Mouse (Mus musculus) forebrain, embryonic 15.5 days (tissue): ENCODE measurements around the gene Ap5z1. TPM values are rescaled to one million over a fixed set of nuclear protein-coding genes. Genes with fewer than 3 reads are reported as not detected.

ENCODE experiments used
- ATAC-seq: fragments of 200-750 bp; cut with Nextera tagmentation; replicated peaks from 2 replicates; pipeline ENCODE4 v1.8.0; 2017; ENCODE audit warnings: mild to moderate bottlenecking, moderate TSS enrichment, moderate library complexity
- H3K27ac ChIP-seq: fragments of 300-500 bp; sonication (generic); replicated peaks from 2 replicates; pipeline ENCODE4 v1.5.1; 2015; ENCODE audit warnings: mild to moderate bottlenecking, inconsistent platforms
- H3K27me3 ChIP-seq: fragments of 300-500 bp; sonication (generic); 2 replicates; pipeline ENCODE4 v1.6.1; 2015; ENCODE audit warnings: inconsistent platforms
- H3K36me3 ChIP-seq: fragments of 300-500 bp; sonication (generic); 2 replicates; pipeline ENCODE4 v1.6.1; 2015; ENCODE audit warnings: mild to moderate bottlenecking, inconsistent platforms
- H3K4me1 ChIP-seq: fragments of 300-500 bp; sonication (generic); 2 replicates; pipeline ENCODE4 v1.6.1; 2015; ENCODE audit warnings: inconsistent platforms
- H3K4me2 ChIP-seq: fragments of 300-500 bp; sonication (generic); replicated peaks from 2 replicates; pipeline ENCODE4 v1.6.1; 2015; ENCODE audit warnings: mild to moderate bottlenecking, inconsistent platforms
- H3K4me3 ChIP-seq: fragments of 300-500 bp; sonication (generic); 2 replicates; pipeline ENCODE4 v1.5.1; 2015; ENCODE audit warnings: mild to moderate bottlenecking, inconsistent platforms
- H3K9ac ChIP-seq: fragments of 300-500 bp; sonication (generic); replicated peaks from 2 replicates; pipeline ENCODE4 v1.6.1; 2015; ENCODE audit warnings: mild to moderate bottlenecking, inconsistent platforms
- H3K9me3 ChIP-seq: fragments of 300-500 bp; sonication (generic); 2 replicates; pipeline ENCODE4 v1.6.1; 2016; ENCODE audit warnings: inconsistent platforms
- WGBS: fragments of 180-500 bp; shearing (Covaris S2); methylation state at CpG from one replicate; pipeline ENCODE4 v1.1.7; 2015; ENCODE audit warnings: mixed read lengths; 5-methylcytosine and 5-hydroxymethylcytosine counted together
- polyA plus RNA-seq: library from polyadenylated mRNA; unstranded; fragments of >200 nt; fragmentation: Nextera tagmentation; extraction: Ambion mirVana; gene quantifications from 2 replicates; pipeline ENCODE4 v1.2.1, GENCODE M21; 2015

The Ap5z1 gene
- polyA plus RNA-seq, 1 experiment from 2014 or later, result 15.0 TPM

- no peak overlapping the region for H3K27ac ChIP-seq
- WGBS, result 84% methylated on average over 10 of the region's 10 CpGs
- no peaks in the 10 kb centered on the region for H3K4me1 ChIP-seq
- peaks cover 54% of the 10 kb centered on the region for H3K36me3 ChIP-seq
- H3K9me3 ChIP-seq, result no peaks in the 10 kb centered on the region
- H3K27me3 ChIP-seq, result no peaks in the 10 kb centered on the region
- no peak overlapping the region for H3K9ac ChIP-seq
- H3K4me3 ChIP-seq, result no peak overlapping the region
- no peak overlapping the region for H3K4me2 ChIP-seq
- no peak for ATAC-seq
Observed at GRCm38 (mm10) chr5:142457345-142457744, 6.4 kb upstream of the Ap5z1 start.

- H3K36me3 ChIP-seq, result peaks cover 43% of the 10 kb centered on the region
- no peak overlapping the region for H3K4me3 ChIP-seq
- H3K27ac ChIP-seq, result no peak overlapping the region
- H3K9me3 ChIP-seq, result no peaks in the 10 kb centered on the region
- 92% methylated on average over 17 of the region's 17 CpGs for WGBS
- H3K4me2 ChIP-seq, result no peak overlapping the region
- H3K27me3 ChIP-seq, result no peaks in the 10 kb centered on the region
- ATAC-seq, result no peak
- H3K9ac ChIP-seq, result no peak overlapping the region
- peaks cover 6% of the 10 kb centered on the region for H3K4me1 ChIP-seq
Observed at GRCm38 (mm10) chr5:142458791-142459557, 4.8 kb upstream of the Ap5z1 start.

- H3K9me3 ChIP-seq, result no peaks in the 10 kb centered on the region
- H3K27me3 ChIP-seq, result no peaks in the 10 kb centered on the region
- no peak for ATAC-seq
- no peak overlapping the region for H3K4me3 ChIP-seq
- H3K4me1 ChIP-seq, result peaks cover 13% of the 10 kb centered on the region
- no peak overlapping the region for H3K9ac ChIP-seq
- 80% methylated on average over 5 of the region's 5 CpGs for WGBS
- no peak overlapping the region for H3K4me2 ChIP-seq
- H3K27ac ChIP-seq, result no peak overlapping the region
- H3K36me3 ChIP-seq, result peaks cover 35% of the 10 kb centered on the region
Observed at GRCm38 (mm10) chr5:142459834-142460233, 3.9 kb upstream of the Ap5z1 start.

- ATAC-seq, result no peak
- no peak overlapping the region for H3K27ac ChIP-seq
- H3K9ac ChIP-seq, result no peak overlapping the region
- no peaks in the 10 kb centered on the region for H3K9me3 ChIP-seq
- H3K4me2 ChIP-seq, result no peak overlapping the region
- H3K36me3 ChIP-seq, result peaks cover 17% of the 10 kb centered on the region
- H3K27me3 ChIP-seq, result no peaks in the 10 kb centered on the region
- WGBS, result 97% methylated on average over 7 of the region's 7 CpGs
- no peak overlapping the region for H3K4me3 ChIP-seq
- H3K4me1 ChIP-seq, result peaks cover 17% of the 10 kb centered on the region
Observed at GRCm38 (mm10) chr5:142461942-142462640, 1.7 kb upstream of the Ap5z1 start.

DNA sequence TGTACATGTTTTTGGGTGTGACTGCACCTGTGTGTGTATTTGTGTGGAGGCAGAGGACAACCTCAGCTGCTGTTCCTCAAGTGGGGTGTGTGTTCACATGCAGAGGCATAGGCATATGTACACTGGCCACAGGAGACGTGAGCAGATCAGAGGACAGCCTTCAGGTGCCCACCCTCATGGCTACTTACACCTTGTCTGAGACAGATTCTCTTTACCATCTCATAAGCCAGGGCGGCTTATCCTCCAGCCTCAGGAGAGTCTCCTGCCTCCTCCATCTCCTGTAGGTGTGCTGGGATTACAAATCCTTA lies 1.1 kb upstream of the Ap5z1 start:
- no peak overlapping the region for H3K9ac ChIP-seq
- peaks cover 17% of the 10 kb centered on the region for H3K4me1 ChIP-seq
- H3K27me3 ChIP-seq, result no peaks in the 10 kb centered on the region
- no peak for ATAC-seq
- peaks cover 13% of the 10 kb centered on the region; the same call in 1 of the 2 replicates for H3K36me3 ChIP-seq
- H3K4me3 ChIP-seq, result no peak overlapping the region
- no peaks in the 10 kb centered on the region for H3K9me3 ChIP-seq
- H3K27ac ChIP-seq, result peak overlapping the region; percentile 92; the same call in 1 of the 2 replicates
- no peak overlapping the region for H3K4me2 ChIP-seq
- 95% methylated on average over 2 of the region's 2 CpGs for WGBS

DNA sequence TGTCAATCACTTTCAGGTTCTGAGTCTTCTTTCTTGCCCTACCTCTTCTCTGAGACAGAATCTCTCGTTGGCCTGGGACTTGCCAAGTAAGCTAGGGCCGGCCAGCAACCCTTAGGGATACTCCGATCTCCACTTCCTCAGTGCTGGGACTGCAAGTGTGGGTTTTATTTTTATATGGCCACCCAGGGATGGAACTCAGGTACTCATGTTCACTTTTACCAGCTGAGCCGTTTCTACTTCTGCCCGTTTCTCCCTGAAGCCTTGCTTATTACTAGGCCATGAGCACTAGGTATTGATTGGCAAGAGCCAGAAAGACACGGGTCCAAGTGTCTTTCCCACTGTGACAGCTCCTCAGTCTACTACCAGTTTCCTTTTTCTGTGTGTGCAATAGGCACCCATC lies 733 bp upstream of the Ap5z1 start:
- Histone ChIP-seq H3K4me3 (peak overlapping the region; percentile 61), H3K9ac (peak overlapping the region; percentile 51; the same call in 1 of the 2 replicates), H3K4me1 (peaks cover 17% of the 10 kb centered on the region), H3K27ac (peak overlapping the region; percentile 92), H3K36me3 (peaks cover 10% of the 10 kb centered on the region; the same call in 1 of the 2 replicates), H3K27me3 (no peaks in the 10 kb centered on the region), H3K4me2 (peak overlapping the region; percentile 63), H3K9me3 (no peaks in the 10 kb centered on the region)
- ATAC-seq, result no peak; the same call in 1 of the 2 replicates
- WGBS, result 85% methylated on average over 6 of the region's 6 CpGs

DNA sequence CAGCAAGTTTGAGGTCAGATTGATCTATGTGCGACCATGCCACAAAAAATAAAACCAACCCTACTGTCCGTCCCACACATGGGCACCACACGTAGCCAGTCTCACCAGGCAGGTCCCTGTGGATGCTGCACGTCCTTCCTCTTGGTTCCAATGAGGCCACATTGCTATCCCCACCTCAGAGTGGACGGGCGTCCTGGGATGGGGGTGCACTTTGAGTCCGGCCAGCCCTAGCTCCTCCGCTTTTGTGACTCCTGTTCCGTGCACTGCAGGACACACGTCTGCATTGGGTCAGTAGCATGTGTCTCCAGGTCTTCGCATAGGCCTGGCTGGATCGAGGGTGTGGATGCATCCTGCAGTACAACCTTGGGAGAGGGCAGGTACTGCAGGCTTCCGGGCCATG lies 4.6 kb downstream of the Ap5z1 start:
- H3K4me1 ChIP-seq, result peaks cover 12% of the 10 kb centered on the region
- H3K27me3 ChIP-seq, result no peaks in the 10 kb centered on the region
- 91% methylated on average over 13 of the region's 13 CpGs for WGBS
- ATAC-seq, result no peak
- H3K4me3 ChIP-seq, result no peak overlapping the region
- no peak overlapping the region for H3K9ac ChIP-seq
- H3K9me3 ChIP-seq, result no peaks in the 10 kb centered on the region
- H3K27ac ChIP-seq, result no peak overlapping the region
- peaks cover 29% of the 10 kb centered on the region; the same call in 1 of the 2 replicates for H3K36me3 ChIP-seq
- H3K4me2 ChIP-seq, result no peak overlapping the region

DNA sequence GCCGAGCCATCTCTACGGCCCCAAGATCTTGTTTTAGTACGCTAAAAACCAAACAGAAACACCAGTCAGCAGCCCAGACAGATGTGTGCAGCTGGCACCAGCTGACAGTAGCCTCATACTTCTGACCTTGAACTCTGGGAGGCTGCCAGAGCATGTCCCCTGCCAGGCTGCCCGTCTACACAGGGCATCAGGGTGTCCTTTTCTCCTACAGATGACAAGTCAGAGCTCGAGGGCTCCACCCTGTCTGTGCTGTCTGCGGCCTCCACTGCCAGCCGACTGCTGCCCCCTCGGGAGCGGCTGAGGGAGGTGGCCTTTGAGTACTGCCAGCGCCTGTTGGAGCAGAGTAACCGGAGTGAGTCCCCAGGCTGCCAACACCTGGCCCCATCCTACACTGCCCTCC lies 6.1 kb downstream of the Ap5z1 start:
- H3K36me3 ChIP-seq, result peaks cover 29% of the 10 kb centered on the region; the same call in 1 of the 2 replicates
- no peak overlapping the region for H3K4me3 ChIP-seq
- H3K27ac ChIP-seq, result no peak overlapping the region
- H3K4me1 ChIP-seq, result peaks cover 5% of the 10 kb centered on the region
- no peak overlapping the region for H3K4me2 ChIP-seq
- no peaks in the 10 kb centered on the region for H3K9me3 ChIP-seq
- 94% methylated on average over 11 of the region's 11 CpGs for WGBS
- no peaks in the 10 kb centered on the region for H3K27me3 ChIP-seq
- no peak for ATAC-seq
- H3K9ac ChIP-seq, result no peak overlapping the region

DNA sequence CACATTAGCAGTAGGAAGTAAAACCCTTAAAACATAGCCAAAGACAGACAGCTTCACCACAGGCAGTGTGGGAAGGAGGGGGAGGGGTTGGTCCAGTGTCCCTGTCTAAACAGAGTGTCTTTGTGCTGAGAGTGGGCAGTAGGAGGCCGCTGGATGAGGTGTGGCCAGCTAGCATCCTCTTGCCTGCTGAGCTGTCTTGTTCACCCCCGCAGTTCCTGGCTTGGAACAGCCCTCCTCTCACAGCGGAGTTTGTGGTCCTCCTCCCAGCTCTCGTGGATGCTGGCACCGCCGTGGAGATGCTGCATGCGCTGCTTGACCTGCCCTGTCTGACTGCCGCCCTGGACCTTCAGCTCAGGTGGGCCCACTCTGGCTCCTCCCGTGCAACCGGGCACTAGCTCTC lies 10.0 kb downstream of the Ap5z1 start:
- no peak for ATAC-seq
- H3K36me3 ChIP-seq, result peaks cover 22% of the 10 kb centered on the region; the same call in 1 of the 2 replicates
- H3K4me2 ChIP-seq, result no peak overlapping the region
- H3K4me3 ChIP-seq, result no peak overlapping the region
- H3K9me3 ChIP-seq, result no peaks in the 10 kb centered on the region
- WGBS, result 62% methylated on average over 10 of the region's 10 CpGs
- no peaks in the 10 kb centered on the region for H3K4me1 ChIP-seq
- no peak overlapping the region for H3K9ac ChIP-seq
- no peaks in the 10 kb centered on the region for H3K27me3 ChIP-seq
- H3K27ac ChIP-seq, result no peak overlapping the region

- H3K9ac ChIP-seq, result no peak overlapping the region
- no peaks in the 10 kb centered on the region for H3K9me3 ChIP-seq
- peaks cover 8% of the 10 kb centered on the region for H3K4me1 ChIP-seq
- 0 out of 2 replicates have a peak, but pooled peaks cover 8% of the 10 kb centered on the region for H3K36me3 ChIP-seq
- ATAC-seq, result no peak
- no peak overlapping the region for H3K4me2 ChIP-seq
- no peaks in the 10 kb centered on the region for H3K27me3 ChIP-seq
- WGBS, result 83% methylated on average over 7 of the region's 7 CpGs
- no peak overlapping the region for H3K27ac ChIP-seq
- H3K4me3 ChIP-seq, result no peak overlapping the region
Observed at GRCm38 (mm10) chr5:142475669-142476068, 11.9 kb downstream of the Ap5z1 start.

DNA sequence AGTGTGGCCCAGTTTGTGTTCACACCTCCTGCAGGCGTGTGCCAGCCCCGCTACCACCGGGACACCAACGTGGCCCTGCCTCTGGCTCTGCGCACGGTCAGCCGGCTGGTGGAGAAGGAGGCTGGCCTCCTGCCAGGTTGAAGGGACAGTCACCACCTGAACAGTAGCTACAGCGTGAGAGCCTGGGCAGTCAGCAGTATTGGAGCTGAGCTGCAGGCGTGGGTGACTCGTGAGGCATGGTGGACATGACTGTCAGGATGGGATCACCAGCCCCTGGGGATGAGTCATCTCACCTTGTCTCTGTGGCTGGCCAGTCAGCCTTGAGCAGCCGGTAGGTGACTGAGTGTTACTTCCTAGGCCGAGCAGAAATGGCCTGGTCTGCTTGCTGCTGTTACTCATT lies 13.6 kb downstream of the Ap5z1 start:
- Histone ChIP-seq H3K9me3 (no peaks in the 10 kb centered on the region), H3K9ac (no peak overlapping the region), H3K4me2 (no peak overlapping the region), H3K27me3 (no peaks in the 10 kb centered on the region), H3K4me3 (no peak overlapping the region), H3K27ac (no peak overlapping the region), H3K36me3 (0 out of 2 replicates have a peak, but pooled peaks cover 2% of the 10 kb centered on the region), H3K4me1 (peaks cover 8% of the 10 kb centered on the region)
- WGBS, result 95% methylated on average over 12 of the region's 12 CpGs
- ATAC-seq, result no peak

- Histone ChIP-seq H3K9ac (no peak overlapping the region), H3K9me3 (no peaks in the 10 kb centered on the region), H3K4me3 (no peak overlapping the region), H3K36me3 (no peaks in the 10 kb centered on the region), H3K27me3 (no peaks in the 10 kb centered on the region), H3K27ac (no peak overlapping the region), H3K4me2 (no peak overlapping the region), H3K4me1 (peaks cover 8% of the 10 kb centered on the region)
- no peak for ATAC-seq
- 76% methylated on average over 5 of the region's 5 CpGs for WGBS
Observed at GRCm38 (mm10) chr5:142477866-142478615, 14.3 kb downstream of the Ap5z1 start.
